Mouse (Mus musculus) liver, adult 2 months (tissue): ENCODE data around the gene Tcam1.

Experiments used
- CTCF ChIP-seq: fragments of 200-500 bp; IDR thresholded peaks from 2 replicates; pipeline ENCODE4 v1.5.1; 2011; ENCODE audit warnings: low read depth, low read length, control low read depth
- POLR2A ChIP-seq: fragments of 200-500 bp; IDR thresholded peaks from 2 replicates; pipeline ENCODE4 v1.6.1; 2011; ENCODE audit warnings: low read length, control low read depth; ENCODE audit not compliant: insufficient read depth; ENCODE audit errors: extremely low read depth

GRCm38 (mm10) chr11:106263963-106264362 lies 12.5 kb upstream of the Tcam1 start:
- TF ChIP-seq CTCF, result no peak
- TF ChIP-seq POLR2A, result no peak
